Comparison of ENCODE assay signal across 8 mouse cellular contexts in genomic region chr8:86768499-86768898, GRCm38 (mm10). TPM values are rescaled to one million over a fixed set of nuclear protein-coding genes. Genes with fewer than 3 reads are reported as not detected.
DNase-seq lines count a peak whose midpoint lies in the region; ATAC-seq and TF ChIP-seq lines count a peak whose summit lies in the region.

No protein-coding gene starts in this region.

- no peaks in the 10 kb centered on the region for H3K36me3 ChIP-seq in lung, postnatal 0 days (ENCODE audit: insufficient read depth, low read length)

- H3K4me3 ChIP-seq in lung, postnatal 0 days (ENCODE audit: low read depth, low read length), result no peak overlapping the region

- H3K9ac ChIP-seq in lung, postnatal 0 days (replicated peaks; ENCODE audit: low read depth), result no peak overlapping the region

- TF ChIP-seq CTCF in lung, postnatal 0 days (IDR thresholded peaks at IDR 0.05), result no peak

- no peaks in the 10 kb centered on the region for H3K4me1 ChIP-seq in lung, postnatal 0 days (ENCODE audit: insufficient read depth, low read depth, low read length)

- no peaks in the 10 kb centered on the region for H3K27me3 ChIP-seq in lung, postnatal 0 days (replicated peaks; ENCODE audit: insufficient read depth, low read length)

- 44% methylated on average over 5 of the region's 5 CpGs for WGBS in lung, postnatal 0 days

- H3K9me3 ChIP-seq in lung, postnatal 0 days (ENCODE audit: low read length), result no peaks in the 10 kb centered on the region

- peak; percentile 51 for TF ChIP-seq EP300 in lung, postnatal 0 days (IDR thresholded peaks at IDR 0.05)

- H3K4me2 ChIP-seq in lung, postnatal 0 days (replicated peaks; ENCODE audit: low read depth, low read length), result no peak overlapping the region

- peak; percentile 32 to 44 for DNase-seq in cerebellum, postnatal 10 days
- no peak for DNase-seq in cerebellum, adult 9-10 months
- DNase-seq in 416B (ENCODE audit: low read depth), result peak; percentile 76
- peak; percentile 42 for DNase-seq in gastrocnemius, postnatal 10 days
- DNase-seq in lung, postnatal 0 days (ENCODE audit: low spot score), result peak; percentile 88
- DNase-seq in T-cell, adult 2 months (ENCODE audit: low spot score), result no peak
- no peak for DNase-seq in kidney, adult 9 months

- ATAC-seq in lung, postnatal 0 days, result peak; percentile 46
- no peak for ATAC-seq in erythroblast, adult 5-6 weeks (replicated peaks; ENCODE audit: low FRiP score, poor library complexity, severe bottlenecking)

- H3K27ac ChIP-seq in lung, postnatal 0 days (ENCODE audit: low read length), result no peak overlapping the region

RNA-seq across cellular contexts. Expression of gene Siah1a, which starts 22.8 kb away (rescaled TPM):
- 10 to 100 TPM; 14.5 to 17.1 TPM for total RNA-seq in gastrocnemius, postnatal 10 days (2021)
- polyA plus RNA-seq in lung, postnatal 0 days (2015; fragmentation: Nextera tagmentation; extraction: Ambion mirVana), result 43.3 and 50.3 TPM in 2 replicates
- 21.1 and 34.4 TPM in 2 replicates for total RNA-seq in erythroblast, adult 5-6 weeks (2015; ENCODE audit: low replicate concordance)
- total RNA-seq in erythroblast, adult 5-6 weeks (2017; ENCODE audit: low replicate concordance), result 32.7 and 42.7 TPM in 2 replicates

RNA-seq across cellular contexts. Expression of gene Gm10638, which starts 23.0 kb away (rescaled TPM):
- 1 to 10 TPM; 4.1 to 6.7 TPM for total RNA-seq in gastrocnemius, postnatal 10 days (2021)
- polyA plus RNA-seq in lung, postnatal 0 days (2015; fragmentation: Nextera tagmentation; extraction: Ambion mirVana), result 8.5 and 9.5 TPM in 2 replicates
- not detected in 2 replicates for total RNA-seq in erythroblast, adult 5-6 weeks (2015; ENCODE audit: low replicate concordance)
- total RNA-seq in erythroblast, adult 5-6 weeks (2017; ENCODE audit: low replicate concordance), result not detected in 2 replicates

Comparison
In these comparisons a context has a peak if more than half of its experiments do, and no peak if none do; other contexts are left out.
1. DNase-seq: peak in cerebellum, postnatal 10 days (2 of 2), 416B (single experiment), gastrocnemius, postnatal 10 days (single experiment) and lung, postnatal 0 days (single experiment); none in cerebellum, adult 9-10 months (single experiment), T-cell, adult 2 months (single experiment) and kidney, adult 9 months (single experiment).
2. RNA of gene Gm10638, which starts 23.0 kb away (total RNA-seq): 4.1 to 6.7 TPM in gastrocnemius, postnatal 10 days; not detected in erythroblast, adult 5-6 weeks; every median in the first group is over 4 times any median in the second.